Mouse (Mus musculus) inflammation-experienced regulatory T-cells, adult 6 months (primary cell): Measurements from ENCODE around the gene Cdh6. TPM values are rescaled to one million over a fixed set of nuclear protein-coding genes. Genes with fewer than 3 reads are reported as not detected.
A peak's percentile ranks its signal among the peaks of the same experiment; 100 is the strongest.

Experiments used
- ATAC-seq: one replicate; pipeline ENCODE4 v1.8.0; 2017
- polyA plus RNA-seq, 3 experiments: library from polyadenylated mRNA; unstranded; fragments of 100-300 nt; shearing (Covaris generic); gene quantifications; one replicate each; pipeline ENCODE4 v1.2.1; 2017

The Cdh6 gene
- polyA plus RNA-seq, 3 experiments from 2014 or later, result 0.04 TPM; not detected in 2

- ATAC-seq, result no peak
Observed at GRCm38 (mm10) chr15:13057302-13057701, 116.2 kb downstream of the Cdh6 start.

DNA sequence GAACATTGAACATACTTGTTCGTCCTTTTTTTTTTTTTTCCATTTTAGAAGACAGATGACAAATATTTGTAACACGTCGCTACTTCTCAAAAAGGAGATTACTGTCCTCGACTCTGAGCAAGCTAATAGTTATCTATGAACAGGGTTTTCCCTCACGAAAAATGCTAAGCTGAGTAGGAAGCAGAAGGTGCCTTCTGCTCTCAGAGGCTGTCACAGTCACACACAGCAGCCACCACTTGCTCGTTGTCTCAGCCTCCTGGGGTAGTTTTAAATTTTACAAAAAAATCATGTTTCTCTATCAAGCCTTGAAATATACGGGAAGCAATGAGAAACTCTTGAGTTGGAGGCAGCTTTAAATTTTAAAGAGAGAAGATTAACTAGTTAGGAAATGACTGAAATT lies 125.6 kb downstream of the Cdh6 start:
- no peak for ATAC-seq

- no peak for ATAC-seq
Observed at GRCm38 (mm10) chr15:13034436-13034835, 139.0 kb downstream of the Cdh6 start.

- ATAC-seq, result no peak
Observed at GRCm38 (mm10) chr15:13030641-13031040, 142.8 kb downstream of the Cdh6 start.

DNA sequence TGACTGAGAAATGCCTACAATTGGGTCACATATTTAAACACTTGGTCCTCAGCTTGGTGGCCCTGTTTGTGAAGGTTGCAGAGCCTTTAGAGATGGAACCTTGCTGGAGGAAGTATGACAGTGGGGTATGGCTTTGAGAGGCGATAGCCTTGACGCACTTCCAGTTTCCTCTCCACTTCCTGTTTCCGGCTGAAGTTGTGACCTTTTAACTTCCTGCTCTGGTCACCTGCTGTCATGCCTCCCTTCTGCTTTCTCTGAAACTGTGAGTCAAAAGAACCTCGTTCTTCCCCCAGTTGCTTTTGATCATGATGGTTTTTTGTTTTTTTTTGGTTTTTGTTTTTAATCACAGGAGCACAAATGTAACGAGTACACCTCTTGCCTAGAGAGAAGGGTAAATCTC lies 146.0 kb downstream of the Cdh6 start:
- peak; percentile 60 for ATAC-seq

DNA sequence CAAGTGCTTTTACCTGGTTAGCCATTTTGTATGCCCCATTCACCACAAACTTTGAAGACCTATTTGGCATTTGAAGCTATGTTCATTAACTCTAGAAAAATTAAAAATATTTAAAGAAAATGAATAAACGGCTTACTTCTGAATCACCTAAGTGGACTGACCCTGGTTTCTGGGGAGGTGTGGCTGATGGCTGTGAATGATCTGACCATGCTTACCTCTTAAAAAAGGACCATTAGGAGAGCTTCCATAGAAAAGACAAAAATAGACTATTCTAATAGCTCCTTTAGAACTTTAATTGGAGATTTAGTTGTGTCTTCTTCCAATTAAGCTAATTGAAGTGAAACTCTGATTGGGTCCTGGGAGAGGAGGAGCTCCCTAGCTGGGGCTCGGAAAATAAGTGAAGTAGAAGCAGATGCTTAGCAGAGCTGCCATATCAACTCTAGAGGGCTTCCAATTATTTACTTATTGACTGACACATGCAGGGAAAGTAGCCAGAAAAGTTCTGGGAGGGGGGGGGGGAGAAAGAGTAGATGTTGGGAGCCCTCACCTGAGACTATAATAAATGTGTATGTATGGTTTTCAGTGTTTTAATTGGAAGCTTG lies 156.6 kb downstream of the Cdh6 start:
- ATAC-seq, result no peak

DNA sequence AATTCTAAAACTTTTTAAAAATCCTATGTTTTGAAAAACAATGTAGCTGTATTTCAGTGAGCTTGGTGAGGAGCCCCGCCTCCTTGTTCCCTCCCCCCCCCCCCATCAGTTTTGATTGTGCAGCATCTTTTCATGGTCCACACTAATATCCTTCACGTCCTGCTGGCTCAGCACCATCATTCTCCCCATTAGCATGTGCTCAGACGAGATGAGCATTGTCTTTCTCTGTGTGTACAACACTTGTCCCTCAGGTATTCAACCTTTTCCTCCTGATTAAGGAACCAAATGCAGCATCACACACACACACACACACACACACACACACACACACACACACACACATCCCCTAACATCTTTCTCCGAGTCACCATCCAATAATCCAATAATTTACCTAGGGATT lies 164.7 kb downstream of the Cdh6 start:
- no peak for ATAC-seq

DNA sequence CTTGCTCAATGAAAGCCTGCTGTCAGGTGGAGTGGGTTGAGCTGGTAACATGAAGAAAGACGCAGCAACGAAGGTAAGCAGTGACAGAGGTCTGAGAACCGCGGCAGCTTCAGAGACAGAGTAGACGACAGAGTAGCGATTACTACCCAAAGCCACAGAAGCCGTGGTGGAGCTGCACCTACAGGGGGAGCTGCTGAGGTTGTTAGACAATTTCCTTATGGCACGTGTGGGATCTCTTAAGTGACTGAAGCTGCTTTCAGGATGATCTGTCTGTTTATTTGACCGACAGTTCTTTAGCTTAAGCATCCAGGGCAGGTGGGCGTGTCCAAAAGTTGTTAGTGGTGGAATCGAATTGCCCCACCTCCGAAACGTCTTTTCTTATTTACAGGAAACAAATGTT lies 167.5 kb downstream of the Cdh6 start:
- ATAC-seq, result no peak

GRCm38 (mm10) chr15:13001549-13001948 lies 171.9 kb downstream of the Cdh6 start:
- ATAC-seq, result no peak

GRCm38 (mm10) chr15:12994563-12995359 lies 178.7 kb downstream of the Cdh6 start:
- ATAC-seq, result no peak
